Mouse (Mus musculus) 3134 (cell line): ENCODE results near the gene Fam178b.

Experiments used
- DNase-seq: peaks from one replicate; pipeline ENCODE4 v3.0.0-alpha.2; 2011; ENCODE audit warnings: low spot score; ENCODE audit not compliant: insufficient read length; ENCODE audit errors: extremely low read depth

Fam178b gene

GRCm38 (mm10) chr1:36682620-36683355, at the start of gene Fam178b:
Gene Fam178b (minus strand): TSS chr1:36683183.
- DNase-seq: no peak

- DNase-seq: no peak
Observed at GRCm38 (mm10) chr1:36724057-36724431, 41.1 kb upstream of the Fam178b start.

- no peak for DNase-seq
Observed at GRCm38 (mm10) chr1:36723146-36724056, 40.4 kb upstream of the Fam178b start.

DNA sequence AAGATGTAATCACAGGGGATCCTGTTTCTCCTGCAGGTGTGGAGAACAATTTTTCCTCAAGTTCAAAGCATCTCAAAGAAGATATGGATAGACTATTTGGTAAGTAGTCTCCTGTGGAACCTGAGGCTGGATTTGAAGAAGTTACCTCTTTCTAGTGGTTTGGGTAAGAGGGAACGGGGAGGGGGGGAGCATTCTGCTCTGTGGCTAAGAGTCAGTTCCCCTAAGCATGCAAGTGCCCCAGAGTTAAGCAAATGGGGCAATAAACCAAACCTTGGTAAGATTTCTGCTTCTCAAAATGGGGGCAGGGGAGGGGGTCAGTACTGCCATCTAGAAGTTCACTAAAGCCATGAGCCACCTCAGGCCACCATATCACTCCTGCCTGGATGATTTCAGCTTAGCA, 35.8 kb upstream of the Fam178b start:
- no peak for DNase-seq

DNA sequence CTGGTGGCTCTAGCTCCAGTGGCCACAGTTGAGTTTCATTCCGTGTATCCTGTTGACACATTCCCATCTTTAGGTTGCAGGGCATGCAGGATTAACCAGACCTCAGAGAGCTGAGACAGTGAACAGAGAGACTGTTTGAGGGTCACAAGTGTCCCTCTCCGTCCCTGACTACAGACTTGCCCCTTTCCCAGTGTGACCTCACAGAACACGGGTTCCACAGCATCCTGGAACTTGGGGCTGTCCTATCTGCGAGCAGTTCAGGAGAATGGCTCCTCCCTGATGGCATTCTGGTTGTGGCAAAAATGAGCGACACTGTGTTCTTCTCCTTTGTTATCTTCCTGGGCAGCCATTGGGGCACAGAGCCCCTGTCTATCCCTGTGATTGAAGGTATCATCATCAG, 31.3 kb upstream of the Fam178b start, which contains the start of gene Actr1b:
Gene Actr1b, minus strand, starts transcription at position 112 of the 400 bp plus-strand sequence.
- DNase-seq: no peak

DNA sequence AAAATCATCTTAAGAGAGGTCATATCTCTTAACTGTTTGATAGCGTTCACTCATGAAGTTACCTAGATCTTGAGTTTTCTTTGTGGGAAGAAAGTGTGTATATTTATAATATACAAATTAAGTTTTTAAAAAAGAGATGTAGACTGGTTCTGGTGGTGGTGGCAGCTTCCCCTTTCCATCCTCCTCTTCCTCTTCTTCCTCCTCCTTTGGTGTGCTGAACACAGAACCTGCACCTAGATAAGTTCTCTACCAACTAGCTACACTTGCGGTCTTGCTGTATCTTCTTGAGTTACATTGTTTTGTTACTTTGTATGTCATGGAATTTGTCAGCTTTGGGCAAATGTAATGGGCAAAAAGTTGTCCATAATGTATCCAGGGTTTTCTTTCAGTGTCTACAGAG, 28.1 kb upstream of the Fam178b start:
- no peak for DNase-seq

- DNase-seq: peak; percentile 98
Observed at GRCm38 (mm10) chr1:36709854-36710280, 26.9 kb upstream of the Fam178b start, which contains the start of gene 4933424G06Rik. Gene 4933424G06Rik (plus strand): TSS chr1:36710149.

DNA sequence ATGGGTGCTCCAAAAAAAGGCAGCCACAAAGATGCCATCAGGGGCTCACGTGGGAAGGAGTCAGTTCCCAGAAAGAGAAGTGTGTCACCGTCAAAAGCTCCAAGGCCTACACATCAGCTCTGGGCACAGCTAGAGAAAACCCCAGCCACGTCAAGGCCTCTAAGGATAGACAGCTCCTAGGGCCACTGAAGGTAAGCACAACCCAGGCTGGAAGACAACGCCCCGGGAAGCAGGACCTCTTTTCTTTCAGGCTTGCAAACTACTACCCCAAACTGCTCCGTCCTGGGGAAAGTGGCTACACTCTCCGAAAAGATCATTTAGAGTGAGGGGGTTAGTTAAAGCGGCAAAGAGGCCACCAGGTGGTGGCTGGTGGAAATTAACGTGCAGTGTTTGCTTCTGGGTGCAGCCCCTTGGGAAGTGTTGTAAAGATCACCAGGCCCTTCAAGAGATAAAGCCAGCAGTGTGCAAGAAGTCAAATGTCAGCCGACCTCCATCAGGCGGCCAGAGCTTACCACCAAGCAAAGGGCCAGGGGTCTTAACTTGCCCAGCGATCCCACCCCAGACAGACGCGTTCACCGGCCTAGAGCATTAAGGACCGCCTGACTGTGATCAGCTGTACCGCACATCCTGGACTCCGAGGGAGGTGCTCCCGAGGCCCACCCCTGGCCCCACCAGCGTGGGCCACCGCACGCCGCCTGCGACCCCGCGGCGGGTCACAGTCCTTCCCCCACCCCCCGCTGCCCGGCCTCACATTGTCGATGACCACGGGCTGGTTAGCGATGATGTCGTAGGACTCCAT, 26.3 kb upstream of the Fam178b start:
- no peak for DNase-seq

- no peak for DNase-seq
Observed at GRCm38 (mm10) chr1:36708626-36709025, 25.6 kb upstream of the Fam178b start.

DNA sequence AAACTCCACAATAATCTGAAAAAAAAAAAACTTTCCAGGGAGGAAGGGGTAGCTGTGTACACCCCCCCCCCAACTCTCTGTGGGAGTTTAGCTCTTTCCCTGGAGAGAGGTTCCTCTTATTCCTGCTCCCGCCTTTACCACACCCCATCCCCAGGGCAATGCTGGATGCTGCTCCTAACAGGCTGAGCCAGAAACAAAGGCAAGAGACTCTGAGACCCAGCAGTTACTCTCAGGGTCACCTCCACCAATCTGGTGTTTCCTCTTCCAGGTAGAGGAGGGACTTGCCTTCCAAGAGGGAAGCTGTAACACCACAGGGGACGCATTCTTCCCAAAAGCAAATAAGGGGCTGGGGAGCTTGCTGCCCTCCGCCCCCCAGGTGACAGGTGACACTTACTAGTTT, 24.8 kb upstream of the Fam178b start:
- DNase-seq: no peak

GRCm38 (mm10) chr1:36707166-36707565, 24.2 kb upstream of the Fam178b start:
- DNase-seq: no peak

- no peak for DNase-seq
Observed at GRCm38 (mm10) chr1:36697030-36697429, 14.0 kb upstream of the Fam178b start.

- no peak for DNase-seq
Observed at GRCm38 (mm10) chr1:36696411-36696810, 13.4 kb upstream of the Fam178b start.

DNA sequence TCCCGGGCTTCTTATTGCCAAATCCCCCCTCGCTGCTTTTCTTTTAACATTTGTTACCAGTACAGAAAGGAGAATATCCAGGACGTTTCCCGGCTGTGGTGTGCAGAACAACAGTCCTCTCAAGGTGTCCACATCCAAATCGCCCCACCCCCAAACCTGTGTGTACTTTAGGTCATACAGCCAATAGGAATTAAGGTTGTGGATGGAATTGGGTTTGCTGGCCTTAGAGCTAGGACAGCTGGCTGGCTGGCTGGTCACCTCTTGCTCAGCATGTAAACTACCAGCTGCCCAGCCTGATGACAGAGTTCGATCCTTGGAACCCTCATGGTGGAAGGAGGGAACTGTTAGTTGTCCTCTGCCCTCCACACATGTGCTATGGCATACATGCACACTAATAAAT, 11.9 kb upstream of the Fam178b start:
- no peak for DNase-seq

DNA sequence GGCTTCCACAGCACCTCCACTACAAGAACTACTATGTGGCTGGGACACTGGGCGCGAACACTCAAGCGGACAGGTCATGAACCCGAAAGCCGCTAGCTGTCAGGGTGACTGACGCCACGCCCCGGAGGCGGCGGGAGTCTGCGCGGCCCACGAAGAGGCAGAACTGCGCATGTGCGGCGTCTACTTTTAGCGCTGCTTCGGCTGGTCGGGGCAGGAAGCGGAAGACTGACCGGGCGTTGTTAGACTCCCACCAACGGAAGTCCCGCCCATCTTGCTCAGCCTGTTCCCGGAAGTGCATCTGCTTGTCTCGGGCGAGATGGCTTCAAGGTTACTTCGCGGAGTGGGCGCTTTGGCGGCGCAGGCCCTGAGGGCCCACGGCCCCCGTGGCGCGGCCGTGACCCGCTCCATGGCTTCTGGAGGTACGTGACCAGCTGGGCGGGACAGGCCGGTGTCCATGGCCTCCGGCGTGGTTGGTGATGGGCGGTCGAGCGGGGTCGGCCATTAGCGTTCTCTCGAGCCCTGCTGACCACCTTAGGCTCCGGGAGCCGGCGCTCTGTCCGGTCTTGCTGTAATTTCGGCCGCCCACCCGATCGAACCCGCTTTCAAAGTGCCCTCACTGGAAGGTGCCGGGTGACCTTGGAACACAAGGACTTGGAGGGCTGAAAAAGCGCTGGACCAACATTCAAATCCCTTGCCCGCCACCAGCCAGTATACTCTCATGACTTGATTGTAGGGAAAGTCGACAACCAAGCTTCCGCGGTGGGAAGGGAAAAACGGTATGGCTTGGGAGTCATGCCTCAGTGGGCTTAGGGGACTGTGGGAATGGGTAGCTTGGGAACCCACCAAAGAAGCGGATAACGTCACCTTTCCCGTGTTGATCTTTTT, 8.5 kb upstream of the Fam178b start, which contains the start of gene Cox5b:
Gene Cox5b, plus strand, starts transcription at position 179 of the 885 bp plus-strand sequence.
- DNase-seq: peak; percentile 99

- DNase-seq: no peak
Observed at GRCm38 (mm10) chr1:36690671-36691235, 7.8 kb upstream of the Fam178b start.

GRCm38 (mm10) chr1:36683810-36684467, 956 bp upstream of the Fam178b start:
- no peak for DNase-seq

GRCm38 (mm10) chr1:36680893-36681292, 2.1 kb downstream of the Fam178b start:
- no peak for DNase-seq

GRCm38 (mm10) chr1:36674936-36675335, 8.0 kb downstream of the Fam178b start:
- DNase-seq: no peak
